Mouse (Mus musculus) bone marrow, adult 2 months (tissue): ENCODE data around the gene Setd1a.

Experiments used
- CTCF ChIP-seq: fragments of 200-500 bp; IDR thresholded peaks from 2 replicates; pipeline ENCODE4 v1.5.1; 2011; ENCODE audit warnings: low read length, control low read depth; ENCODE audit not compliant: control insufficient read depth, insufficient read depth
- POLR2A ChIP-seq: fragments of 200-500 bp; IDR thresholded peaks from 2 replicates; pipeline ENCODE4 v1.6.1; 2011; ENCODE audit warnings: low read depth, mild to moderate bottlenecking, control low read depth, low read length, borderline replicate concordance; ENCODE audit not compliant: control insufficient read depth

GRCm38 (mm10) chr7:127815116-127815665, 38.7 kb downstream of the Setd1a start:
- no peak for TF ChIP-seq CTCF
- no peak for TF ChIP-seq POLR2A
